Mouse (Mus musculus): ENCODE data around the gene Hk1. TPM values are rescaled to one million over a fixed set of nuclear protein-coding genes. Genes with fewer than 3 reads are reported as not detected.

Gene Hk1
- polyA plus RNA-seq, 1 experiment from 2014 or later: 31.4 TPM

DNA sequence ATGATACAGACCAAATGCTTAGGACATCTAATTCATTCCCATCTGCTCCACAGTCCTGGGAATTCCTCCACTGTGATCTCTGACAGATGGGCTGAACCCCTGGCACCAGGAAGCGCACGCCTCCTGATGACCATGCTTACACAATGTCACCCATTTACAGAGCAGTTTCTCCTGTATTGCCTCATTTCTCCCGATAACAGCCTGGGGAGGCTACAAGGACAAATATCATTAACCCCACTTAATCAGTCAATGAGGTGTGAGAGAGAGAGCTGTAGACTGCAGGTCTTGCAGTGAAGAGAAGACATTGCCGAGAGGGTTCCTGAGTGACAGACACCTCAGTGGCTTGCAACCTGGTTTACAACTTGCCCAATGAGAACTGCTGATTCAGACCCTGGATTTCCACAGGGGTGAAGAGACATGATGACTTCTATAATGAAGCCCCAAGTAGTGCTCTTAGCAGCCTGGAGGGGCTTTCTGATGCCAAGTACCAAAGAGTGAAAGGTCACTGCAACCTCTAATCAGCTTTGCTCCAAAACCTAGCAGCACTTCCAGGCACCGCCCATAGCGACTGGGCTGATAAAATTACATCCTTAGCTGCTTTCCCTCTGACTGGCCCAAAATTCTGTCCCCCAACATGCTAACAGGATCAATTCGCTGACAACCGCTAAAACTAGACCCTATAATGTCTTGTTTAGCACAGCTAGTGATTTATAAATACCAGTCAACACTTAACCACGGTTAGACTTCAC is 35.5 kb downstream of the Hk1 start:
- Histone ChIP-seq H3K36me3 (ENCODE audit: control insufficient read depth, insufficient read depth, low read length) (no peaks in the 10 kb centered on the region), H3K27ac (ENCODE audit: low read depth, low read length) (no peak overlapping the region), H3K9ac (ENCODE audit: low read depth, low read length) (no peak overlapping the region), H3K4me2 (replicated peaks; ENCODE audit: low read depth, low read length) (no peak overlapping the region), H3K27me3 (ENCODE audit: control insufficient read depth, insufficient read depth, low read length) (no peaks in the 10 kb centered on the region), H3K9me3 (ENCODE audit: control insufficient read depth, low read length) (no peaks in the 10 kb centered on the region), H3K4me1 (ENCODE audit: control insufficient read depth, insufficient read depth, low read length) (peaks cover 6% of the 10 kb centered on the region; the same call in 1 of the 2 replicates), H3K4me3 (ENCODE audit: low read length) (no peak overlapping the region)
- no peak for ATAC-seq (ENCODE audit: low FRiP score, low TSS enrichment)
- WGBS: 71% methylated on average over 9 of the region's 9 CpGs

- no peaks in the 10 kb centered on the region for H3K27me3 ChIP-seq (ENCODE audit: control insufficient read depth, insufficient read depth, low read length)
- no peak overlapping the region for H3K4me2 ChIP-seq (replicated peaks; ENCODE audit: low read depth, low read length)
- no peak overlapping the region for H3K4me3 ChIP-seq (ENCODE audit: low read length)
- peaks cover 19% of the 10 kb centered on the region; the same call in 1 of the 2 replicates for H3K4me1 ChIP-seq (ENCODE audit: control insufficient read depth, insufficient read depth, low read length)
- no peak overlapping the region for H3K27ac ChIP-seq (ENCODE audit: low read depth, low read length)
- ATAC-seq (ENCODE audit: low FRiP score, low TSS enrichment): no peak
- no peak overlapping the region for H3K9ac ChIP-seq (ENCODE audit: low read depth, low read length)
- H3K36me3 ChIP-seq (ENCODE audit: control insufficient read depth, insufficient read depth, low read length): no peaks in the 10 kb centered on the region
- H3K9me3 ChIP-seq (ENCODE audit: control insufficient read depth, low read length): no peaks in the 10 kb centered on the region
- WGBS: 93% methylated on average over 6 of the region's 6 CpGs
Measured at GRCm38 (mm10) chr10:62342512-62342911, 37.2 kb downstream of the Hk1 start.

- H3K27ac ChIP-seq (ENCODE audit: low read depth, low read length): no peak overlapping the region
- H3K9ac ChIP-seq (ENCODE audit: low read depth, low read length): no peak overlapping the region
- H3K36me3 ChIP-seq (ENCODE audit: control insufficient read depth, insufficient read depth, low read length): no peaks in the 10 kb centered on the region
- no peak overlapping the region for H3K4me2 ChIP-seq (replicated peaks; ENCODE audit: low read depth, low read length)
- no peak for ATAC-seq (ENCODE audit: low FRiP score, low TSS enrichment)
- no peaks in the 10 kb centered on the region for H3K27me3 ChIP-seq (ENCODE audit: control insufficient read depth, insufficient read depth, low read length)
- 82% methylated on average over 4 of the region's 4 CpGs for WGBS
- peaks cover 19% of the 10 kb centered on the region; the same call in 1 of the 2 replicates for H3K4me1 ChIP-seq (ENCODE audit: control insufficient read depth, insufficient read depth, low read length)
- no peaks in the 10 kb centered on the region for H3K9me3 ChIP-seq (ENCODE audit: control insufficient read depth, low read length)
- no peak overlapping the region for H3K4me3 ChIP-seq (ENCODE audit: low read length)
Measured at GRCm38 (mm10) chr10:62341956-62342355, 37.8 kb downstream of the Hk1 start.

GRCm38 (mm10) chr10:62340991-62341390 is 38.7 kb downstream of the Hk1 start:
- Histone ChIP-seq H3K4me2 (replicated peaks; ENCODE audit: low read depth, low read length) (peak overlapping the region; percentile 92), H3K9me3 (ENCODE audit: control insufficient read depth, low read length) (no peaks in the 10 kb centered on the region), H3K9ac (ENCODE audit: low read depth, low read length) (peak overlapping the region; percentile 53), H3K27me3 (ENCODE audit: control insufficient read depth, insufficient read depth, low read length) (no peaks in the 10 kb centered on the region), H3K27ac (ENCODE audit: low read depth, low read length) (0 out of 2 replicates have a peak overlapping the region, but pooled peaks have one; percentile 89), H3K4me1 (ENCODE audit: control insufficient read depth, insufficient read depth, low read length) (peaks cover 27% of the 10 kb centered on the region; the same call in 1 of the 2 replicates), H3K4me3 (ENCODE audit: low read length) (peak overlapping the region; percentile 67), H3K36me3 (ENCODE audit: control insufficient read depth, insufficient read depth, low read length) (no peaks in the 10 kb centered on the region)
- ATAC-seq (ENCODE audit: low FRiP score, low TSS enrichment): no peak
- 23% methylated on average over 3 of the region's 3 CpGs for WGBS

DNA sequence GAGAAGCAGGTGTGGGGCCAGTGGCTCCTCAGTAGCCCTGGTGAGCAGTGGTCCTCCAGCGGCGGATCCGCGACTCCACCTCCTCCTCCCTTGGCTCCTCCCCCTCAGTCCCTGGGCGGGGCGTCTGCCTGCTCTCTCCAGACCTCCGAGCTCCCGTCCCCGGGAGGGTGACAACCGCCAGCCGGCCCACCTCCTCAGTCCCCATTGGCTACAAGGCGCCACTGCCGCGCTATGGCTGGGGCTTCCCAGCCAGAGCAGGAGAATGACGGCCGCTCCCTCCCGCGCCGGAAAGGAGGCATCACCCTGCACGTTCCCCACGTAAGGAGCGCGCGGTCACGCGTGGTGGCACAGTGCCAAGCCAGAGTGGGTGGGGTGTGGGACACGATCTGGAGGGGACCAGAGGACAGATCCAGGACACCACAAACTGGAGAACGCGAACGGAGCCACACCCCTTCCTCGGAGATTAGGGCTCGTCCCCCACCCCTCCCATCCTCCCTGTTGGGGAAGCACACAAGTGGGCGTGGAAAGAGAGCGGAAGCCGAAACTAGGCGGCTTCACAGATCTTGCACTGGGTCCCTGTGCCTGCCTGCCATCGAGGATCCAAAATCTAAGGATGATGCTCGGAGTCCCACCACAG is 39.5 kb downstream of the Hk1 start:
- Histone ChIP-seq H3K4me1 (ENCODE audit: control insufficient read depth, insufficient read depth, low read length) (peaks cover 29% of the 10 kb centered on the region; the same call in 1 of the 2 replicates), H3K36me3 (ENCODE audit: control insufficient read depth, insufficient read depth, low read length) (no peaks in the 10 kb centered on the region), H3K9me3 (ENCODE audit: control insufficient read depth, low read length) (no peaks in the 10 kb centered on the region), H3K9ac (ENCODE audit: low read depth, low read length) (peak overlapping the region; percentile 64), H3K4me2 (replicated peaks; ENCODE audit: low read depth, low read length) (peak overlapping the region; percentile 92), H3K27ac (ENCODE audit: low read depth, low read length) (peak overlapping the region; percentile 89), H3K4me3 (ENCODE audit: low read length) (peak overlapping the region; percentile 67), H3K27me3 (ENCODE audit: control insufficient read depth, insufficient read depth, low read length) (no peaks in the 10 kb centered on the region)
- ATAC-seq (ENCODE audit: low FRiP score, low TSS enrichment): peak; percentile 98
- WGBS: 0% methylated on average over 36 of the region's 38 CpGs

DNA sequence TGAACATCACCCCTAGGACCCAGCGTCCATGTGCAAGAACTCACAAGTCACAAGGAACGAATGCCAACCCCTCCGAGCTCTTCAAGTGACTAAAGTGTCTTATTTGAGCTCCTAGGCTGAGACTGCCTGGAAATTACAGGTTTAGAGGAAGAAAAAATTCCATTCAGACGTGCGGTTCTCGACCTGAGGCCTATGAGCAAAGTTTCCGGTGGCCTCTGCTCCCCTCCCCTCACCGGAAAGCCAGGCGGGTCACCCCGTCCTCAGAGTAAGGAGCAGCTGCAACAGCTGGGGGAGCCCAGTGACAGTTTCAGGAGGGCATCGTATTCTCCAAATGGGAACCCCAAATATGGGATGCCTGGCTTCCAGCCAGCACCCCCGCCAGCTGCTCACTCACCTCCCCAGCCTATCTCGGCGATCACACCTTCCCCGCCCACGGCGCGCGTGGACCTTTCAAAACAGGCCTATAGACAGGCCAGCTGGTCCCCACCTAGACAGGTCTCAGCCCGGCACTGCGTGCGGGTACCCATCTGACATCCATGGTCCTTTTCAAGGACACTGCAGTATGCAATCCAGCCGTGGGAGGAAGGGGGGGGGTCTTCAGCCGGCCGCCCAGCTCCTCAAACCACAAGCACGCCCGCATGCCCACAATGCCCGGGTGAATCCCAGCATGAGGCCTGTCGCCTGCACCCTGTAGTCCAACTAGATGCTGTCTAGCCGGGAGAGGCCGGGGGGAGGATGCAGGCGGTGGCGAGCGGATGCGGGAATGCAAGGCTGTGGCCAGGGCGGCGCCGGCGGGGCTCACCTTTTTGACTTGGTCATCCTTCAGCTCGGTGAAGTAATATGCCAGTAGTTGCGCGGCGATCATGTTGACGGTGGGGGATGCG is 40.3 kb downstream of the Hk1 start:
- WGBS: 3% methylated on average over 45 of the region's 45 CpGs

GRCm38 (mm10) chr10:62338626-62339025 is 41.1 kb downstream of the Hk1 start:
- Histone ChIP-seq H3K4me1 (ENCODE audit: control insufficient read depth, insufficient read depth, low read length) (peaks cover 32% of the 10 kb centered on the region; the same call in 1 of the 2 replicates), H3K27ac (ENCODE audit: low read depth, low read length) (no peak overlapping the region)

More for the DNA sequence above, 40.3 kb downstream of the Hk1 start:
- Histone ChIP-seq H3K4me3 (ENCODE audit: low read length) (peak overlapping the region; percentile 67), H3K27me3 (ENCODE audit: control insufficient read depth, insufficient read depth, low read length) (no peaks in the 10 kb centered on the region), H3K9me3 (ENCODE audit: control insufficient read depth, low read length) (no peaks in the 10 kb centered on the region), H3K4me1 (ENCODE audit: control insufficient read depth, insufficient read depth, low read length) (peaks cover 32% of the 10 kb centered on the region; the same call in 1 of the 2 replicates), H3K27ac (ENCODE audit: low read depth, low read length) (peak overlapping the region; percentile 33; the same call in 1 of the 2 replicates), H3K4me2 (replicated peaks; ENCODE audit: low read depth, low read length) (peak overlapping the region; percentile 92), H3K9ac (ENCODE audit: low read depth, low read length) (peak overlapping the region; percentile 64), H3K36me3 (ENCODE audit: control insufficient read depth, insufficient read depth, low read length) (no peaks in the 10 kb centered on the region)
- ATAC-seq (ENCODE audit: low FRiP score, low TSS enrichment): peak; percentile 35

GRCm38 (mm10) chr10:62338176-62338575 is 41.5 kb downstream of the Hk1 start:
- H3K4me1 ChIP-seq (ENCODE audit: control insufficient read depth, insufficient read depth, low read length): peaks cover 32% of the 10 kb centered on the region; the same call in 1 of the 2 replicates
- 26% methylated on average over 9 of the region's 9 CpGs for WGBS
- H3K4me2 ChIP-seq (replicated peaks; ENCODE audit: low read depth, low read length): peak overlapping the region; percentile 92
- no peak for ATAC-seq (ENCODE audit: low FRiP score, low TSS enrichment)
- peak overlapping the region; percentile 67; the same call in 1 of the 2 replicates for H3K4me3 ChIP-seq (ENCODE audit: low read length)
- 0 out of 2 replicates have a peak overlapping the region, but pooled peaks have one; percentile 11 for H3K27ac ChIP-seq (ENCODE audit: low read depth, low read length)
- H3K9me3 ChIP-seq (ENCODE audit: control insufficient read depth, low read length): no peaks in the 10 kb centered on the region
- 0 out of 2 replicates have a peak overlapping the region, but pooled peaks have one; percentile 7 for H3K9ac ChIP-seq (ENCODE audit: low read depth, low read length)
- H3K36me3 ChIP-seq (ENCODE audit: control insufficient read depth, insufficient read depth, low read length): no peaks in the 10 kb centered on the region
- H3K27me3 ChIP-seq (ENCODE audit: control insufficient read depth, insufficient read depth, low read length): no peaks in the 10 kb centered on the region

More at GRCm38 (mm10) chr10:62338626-62339025, 41.1 kb downstream of the Hk1 start:
- Histone ChIP-seq H3K9ac (ENCODE audit: low read depth, low read length) (0 out of 2 replicates have a peak overlapping the region, but pooled peaks have one; percentile 64), H3K4me2 (replicated peaks; ENCODE audit: low read depth, low read length) (peak overlapping the region; percentile 92), H3K27me3 (ENCODE audit: control insufficient read depth, insufficient read depth, low read length) (no peaks in the 10 kb centered on the region), H3K4me3 (ENCODE audit: low read length) (peak overlapping the region; percentile 67), H3K9me3 (ENCODE audit: control insufficient read depth, low read length) (no peaks in the 10 kb centered on the region), H3K36me3 (ENCODE audit: control insufficient read depth, insufficient read depth, low read length) (no peaks in the 10 kb centered on the region)
- ATAC-seq (ENCODE audit: low FRiP score, low TSS enrichment): no peak
- WGBS: 23% methylated on average over 5 of the region's 5 CpGs
